Mouse (Mus musculus) lung, postnatal 4 days (tissue): ENCODE data around the gene Fam219a.

Source experiments
- DNase-seq, 2 experiments: peaks; one replicate each; pipeline ENCODE4 v3.0.0; 2021

The Fam219a gene

GRCm38 (mm10) chr4:41504325-41504724, 65.0 kb downstream of the Fam219a start:
- DNase-seq, result no peak

GRCm38 (mm10) chr4:41502986-41503412, 66.3 kb downstream of the Fam219a start, which contains the start of gene AI464131:
Gene AI464131 (minus strand): TSS chr4:41503076.
- DNase-seq, result peak; percentile 99

GRCm38 (mm10) chr4:41502171-41502940, 67.0 kb downstream of the Fam219a start:
- peak; percentile 65 to 80 for DNase-seq

- no peak for DNase-seq
Observed at GRCm38 (mm10) chr4:41500787-41501186, 68.6 kb downstream of the Fam219a start.

- no peak for DNase-seq
Observed at GRCm38 (mm10) chr4:41499619-41500018, 69.7 kb downstream of the Fam219a start.

GRCm38 (mm10) chr4:41498921-41499391, 70.4 kb downstream of the Fam219a start:
- no peak for DNase-seq

GRCm38 (mm10) chr4:41497995-41498845, 71.1 kb downstream of the Fam219a start:
- no peak for DNase-seq

GRCm38 (mm10) chr4:41497579-41497978, 71.8 kb downstream of the Fam219a start:
- peak; percentile 52 to 54 for DNase-seq

GRCm38 (mm10) chr4:41497046-41497445, 72.3 kb downstream of the Fam219a start:
- DNase-seq, result no peak

- DNase-seq, result peak; percentile 29 to 66
Observed at GRCm38 (mm10) chr4:41495850-41496249, 73.5 kb downstream of the Fam219a start.

GRCm38 (mm10) chr4:41495076-41495475, 74.3 kb downstream of the Fam219a start:
- DNase-seq, result no peak

GRCm38 (mm10) chr4:41494378-41494777, 75.0 kb downstream of the Fam219a start:
- no peak for DNase-seq

GRCm38 (mm10) chr4:41493464-41494116, 75.7 kb downstream of the Fam219a start:
- DNase-seq, result peak; percentile 34 to 73

GRCm38 (mm10) chr4:41492951-41493350, 76.4 kb downstream of the Fam219a start:
- DNase-seq, result no peak

- peak; percentile 70 to 86 for DNase-seq
Observed at GRCm38 (mm10) chr4:41481601-41482017, 87.7 kb downstream of the Fam219a start.

GRCm38 (mm10) chr4:41480254-41480653, 89.1 kb downstream of the Fam219a start:
- DNase-seq, result peak; percentile 42 to 74

- DNase-seq, result peak in 1 of 2 experiments; percentile 61
Observed at GRCm38 (mm10) chr4:41479456-41479804, 89.9 kb downstream of the Fam219a start.

- DNase-seq, result no peak
Observed at GRCm38 (mm10) chr4:41478751-41479455, 90.4 kb downstream of the Fam219a start.

GRCm38 (mm10) chr4:41477648-41478160, 91.6 kb downstream of the Fam219a start:
- DNase-seq, result no peak

- DNase-seq, result no peak
Observed at GRCm38 (mm10) chr4:41471384-41471689, 98.0 kb downstream of the Fam219a start.

- no peak for DNase-seq
Observed at GRCm38 (mm10) chr4:41470684-41471383, 98.5 kb downstream of the Fam219a start.
